Mouse (Mus musculus) heart, embryonic 11.5 days (tissue): ENCODE measurements around the gene Actl7a. TPM values are rescaled to one million over a fixed set of nuclear protein-coding genes. Genes with fewer than 3 reads are reported as not detected.

ENCODE experiments used
- ATAC-seq: fragments of 200-750 bp; cut with Nextera tagmentation; replicated peaks from 2 replicates; pipeline ENCODE4 v1.8.0; 2017; ENCODE audit warnings: moderate library complexity; ENCODE audit not compliant: insufficient number of reproducible peaks, low FRiP score, low TSS enrichment
- H3K27ac ChIP-seq: fragments of 300-500 bp; sonication (generic); 2 replicates; pipeline ENCODE4 v1.5.1; 2014; ENCODE audit warnings: mild to moderate bottlenecking, low read depth, low read length
- H3K27me3 ChIP-seq: fragments of 300-500 bp; sonication (generic); 2 replicates; pipeline ENCODE4 v1.6.1; 2014; ENCODE audit warnings: mild to moderate bottlenecking, low read length, mixed read lengths; ENCODE audit not compliant: control insufficient read depth, insufficient read depth
- H3K36me3 ChIP-seq: fragments of 300-500 bp; sonication (generic); 2 replicates; pipeline ENCODE4 v1.6.1; 2014; ENCODE audit warnings: mild to moderate bottlenecking, low read length, moderate library complexity, mixed read lengths; ENCODE audit not compliant: control insufficient read depth, insufficient read depth
- H3K4me1 ChIP-seq: fragments of 300-500 bp; sonication (generic); 2 replicates; pipeline ENCODE4 v1.6.1; 2014; ENCODE audit warnings: low read length; ENCODE audit not compliant: control insufficient read depth, insufficient read depth
- H3K4me2 ChIP-seq: fragments of 300-500 bp; sonication (generic); 2 replicates; pipeline ENCODE4 v1.6.1; 2014; ENCODE audit warnings: mild to moderate bottlenecking, moderate library complexity
- H3K4me3 ChIP-seq: fragments of 300-500 bp; sonication (generic); 2 replicates; pipeline ENCODE4 v1.5.1; 2014; ENCODE audit warnings: low read depth, low read length
- H3K9ac ChIP-seq: fragments of 300-500 bp; sonication (generic); 2 replicates; pipeline ENCODE4 v1.6.1; 2014; ENCODE audit warnings: mild to moderate bottlenecking, low read depth, low read length, moderate library complexity
- H3K9me3 ChIP-seq: fragments of 300-500 bp; sonication (generic); replicated peaks from 2 replicates; pipeline ENCODE4 v1.6.1; 2016; ENCODE audit warnings: low read length; ENCODE audit not compliant: control insufficient read depth
- WGBS: fragments of 180-500 bp; shearing (Covaris S2); extraction: QIAGEN DNeasy Blood & Tissue Kit; methylation state at CpG from one replicate; pipeline ENCODE4 v1.1.7; 2014; ENCODE audit not compliant: insufficient replicate concordance; 5-methylcytosine and 5-hydroxymethylcytosine counted together
- polyA plus RNA-seq: library from polyadenylated mRNA; unstranded; fragments of >200 nt; fragmentation: Nextera tagmentation; extraction: Ambion mirVana; gene quantifications from 2 replicates; pipeline ENCODE4 v1.2.1, GENCODE M21; 2014

Gene Actl7a
- polyA plus RNA-seq, 1 experiment from 2014 or later, result 0.20 TPM

GRCm38 (mm10) chr4:56791373-56791772, 48.2 kb downstream of the Actl7a start:
- no peaks in the 10 kb centered on the region for H3K4me1 ChIP-seq
- H3K27ac ChIP-seq, result no peak overlapping the region
- peaks cover 68% of the 10 kb centered on the region for H3K36me3 ChIP-seq
- H3K9ac ChIP-seq, result no peak overlapping the region
- no peak for ATAC-seq
- H3K9me3 ChIP-seq, result no peaks in the 10 kb centered on the region
- no peak overlapping the region for H3K4me2 ChIP-seq
- no peaks in the 10 kb centered on the region for H3K27me3 ChIP-seq
- no peak overlapping the region for H3K4me3 ChIP-seq
- WGBS, result 60% methylated on average over 1 of the region's 1 CpGs

Other genes starting within 250 kb of the Actl7a start
- not detected in 2 replicates for gene Gm26657, start 3.3 kb upstream of the Actl7a start, polyA plus RNA-seq
- not detected in 2 replicates for gene Actl7b, start 2.0 kb upstream of the Actl7a start, polyA plus RNA-seq
- 38.0 and 53.0 TPM in 2 replicates for gene Elp1, start 58.9 kb downstream of the Actl7a start, polyA plus RNA-seq
- 15.2 and 16.7 TPM in 2 replicates for gene Fam206a, start 58.9 kb downstream of the Actl7a start, polyA plus RNA-seq
- gene Ctnnal1, start 121.8 kb downstream of the Actl7a start, polyA plus RNA-seq, result 16.5 and 19.1 TPM in 2 replicates
- gene Tmem245, start 204.0 kb downstream of the Actl7a start, polyA plus RNA-seq, result 9.7 and 12.1 TPM in 2 replicates
- gene Frrs1l, start 247.0 kb downstream of the Actl7a start, polyA plus RNA-seq, result 0.08 and 0.14 TPM in 2 replicates